Mouse (Mus musculus): ENCODE measurements around the gene Pcdh7. TPM values are rescaled to one million over a fixed set of nuclear protein-coding genes. Genes with fewer than 3 reads are reported as not detected.

Gene Pcdh7
- polyA plus RNA-seq, 1 experiment from 2014 or later: 6.5 TPM

- Histone ChIP-seq H3K9ac (ENCODE audit: low read depth, low read length) (no peak overlapping the region), H3K9me3 (ENCODE audit: control insufficient read depth, low read length) (no peaks in the 10 kb centered on the region), H3K36me3 (ENCODE audit: control insufficient read depth, insufficient read depth, low read length) (no peaks in the 10 kb centered on the region), H3K4me3 (ENCODE audit: low read length) (no peak overlapping the region), H3K4me1 (ENCODE audit: control insufficient read depth, insufficient read depth, low read length) (no peaks in the 10 kb centered on the region), H3K27ac (ENCODE audit: low read depth, low read length) (no peak overlapping the region), H3K4me2 (replicated peaks; ENCODE audit: low read depth, low read length) (no peak overlapping the region), H3K27me3 (ENCODE audit: control insufficient read depth, insufficient read depth, low read length) (no peaks in the 10 kb centered on the region)
- 51% methylated on average over 3 of the region's 3 CpGs for WGBS
- no peak for ATAC-seq (ENCODE audit: low FRiP score, low TSS enrichment)
Observed at GRCm38 (mm10) chr5:57945419-57945818, 227.7 kb downstream of the Pcdh7 start.

GRCm38 (mm10) chr5:57959317-57959716 is 241.6 kb downstream of the Pcdh7 start:
- H3K4me3 ChIP-seq (ENCODE audit: low read length): no peak overlapping the region

GRCm38 (mm10) chr5:57963792-57964191 is 246.0 kb downstream of the Pcdh7 start:
- H3K4me2 ChIP-seq (replicated peaks; ENCODE audit: low read depth, low read length): no peak overlapping the region
- no peaks in the 10 kb centered on the region for H3K4me1 ChIP-seq (ENCODE audit: control insufficient read depth, insufficient read depth, low read length)
- H3K27ac ChIP-seq (ENCODE audit: low read depth, low read length): no peak overlapping the region
- no peaks in the 10 kb centered on the region for H3K27me3 ChIP-seq (ENCODE audit: control insufficient read depth, insufficient read depth, low read length)
- no peak overlapping the region for H3K4me3 ChIP-seq (ENCODE audit: low read length)
- whole genome bisulfite sequencing: 81% methylated on average over 4 of the region's 4 CpGs
- no peak overlapping the region for H3K9ac ChIP-seq (ENCODE audit: low read depth, low read length)
- ATAC-seq (ENCODE audit: low FRiP score, low TSS enrichment): no peak
- H3K9me3 ChIP-seq (ENCODE audit: control insufficient read depth, low read length): no peaks in the 10 kb centered on the region
- H3K36me3 ChIP-seq (ENCODE audit: control insufficient read depth, insufficient read depth, low read length): no peaks in the 10 kb centered on the region

More at GRCm38 (mm10) chr5:57959317-57959716, 241.6 kb downstream of the Pcdh7 start:
- no peaks in the 10 kb centered on the region for H3K4me1 ChIP-seq (ENCODE audit: control insufficient read depth, insufficient read depth, low read length)
- H3K36me3 ChIP-seq (ENCODE audit: control insufficient read depth, insufficient read depth, low read length): no peaks in the 10 kb centered on the region
- H3K9ac ChIP-seq (ENCODE audit: low read depth, low read length): no peak overlapping the region
- H3K4me2 ChIP-seq (replicated peaks; ENCODE audit: low read depth, low read length): no peak overlapping the region
- no peak overlapping the region for H3K27ac ChIP-seq (ENCODE audit: low read depth, low read length)
- H3K9me3 ChIP-seq (ENCODE audit: control insufficient read depth, low read length): no peaks in the 10 kb centered on the region
- WGBS: 60% methylated on average over 1 of the region's 1 CpGs
- ATAC-seq (ENCODE audit: low FRiP score, low TSS enrichment): no peak
- H3K27me3 ChIP-seq (ENCODE audit: control insufficient read depth, insufficient read depth, low read length): no peaks in the 10 kb centered on the region

- H3K9me3 ChIP-seq (ENCODE audit: control insufficient read depth, low read length): no peaks in the 10 kb centered on the region
- no peaks in the 10 kb centered on the region for H3K4me1 ChIP-seq (ENCODE audit: control insufficient read depth, insufficient read depth, low read length)
- H3K4me2 ChIP-seq (replicated peaks; ENCODE audit: low read depth, low read length): no peak overlapping the region
- H3K27ac ChIP-seq (ENCODE audit: low read depth, low read length): no peak overlapping the region
- H3K36me3 ChIP-seq (ENCODE audit: control insufficient read depth, insufficient read depth, low read length): no peaks in the 10 kb centered on the region
- no peaks in the 10 kb centered on the region for H3K27me3 ChIP-seq (ENCODE audit: control insufficient read depth, insufficient read depth, low read length)
- ATAC-seq (ENCODE audit: low FRiP score, low TSS enrichment): no peak
- no peak overlapping the region for H3K4me3 ChIP-seq (ENCODE audit: low read length)
- H3K9ac ChIP-seq (ENCODE audit: low read depth, low read length): no peak overlapping the region
- 90% methylated on average over 4 of the region's 4 CpGs for WGBS
Observed at GRCm38 (mm10) chr5:57964201-57964600, 246.4 kb downstream of the Pcdh7 start.

GRCm38 (mm10) chr5:57993584-57993983 is 275.8 kb downstream of the Pcdh7 start:
- Histone ChIP-seq H3K9ac (ENCODE audit: low read depth, low read length) (no peak overlapping the region), H3K9me3 (ENCODE audit: control insufficient read depth, low read length) (no peaks in the 10 kb centered on the region), H3K27ac (ENCODE audit: low read depth, low read length) (no peak overlapping the region), H3K36me3 (ENCODE audit: control insufficient read depth, insufficient read depth, low read length) (no peaks in the 10 kb centered on the region), H3K4me2 (replicated peaks; ENCODE audit: low read depth, low read length) (no peak overlapping the region), H3K27me3 (ENCODE audit: control insufficient read depth, insufficient read depth, low read length) (no peaks in the 10 kb centered on the region), H3K4me3 (ENCODE audit: low read length) (no peak overlapping the region), H3K4me1 (ENCODE audit: control insufficient read depth, insufficient read depth, low read length) (no peaks in the 10 kb centered on the region)
- WGBS: 88% methylated on average over 2 of the region's 2 CpGs
- ATAC-seq (ENCODE audit: low FRiP score, low TSS enrichment): no peak

- no peak for ATAC-seq (ENCODE audit: low FRiP score, low TSS enrichment)
- Histone ChIP-seq H3K36me3 (ENCODE audit: control insufficient read depth, insufficient read depth, low read length) (no peaks in the 10 kb centered on the region), H3K4me3 (ENCODE audit: low read length) (no peak overlapping the region), H3K4me1 (ENCODE audit: control insufficient read depth, insufficient read depth, low read length) (no peaks in the 10 kb centered on the region), H3K27me3 (ENCODE audit: control insufficient read depth, insufficient read depth, low read length) (no peaks in the 10 kb centered on the region), H3K4me2 (replicated peaks; ENCODE audit: low read depth, low read length) (no peak overlapping the region), H3K9ac (ENCODE audit: low read depth, low read length) (no peak overlapping the region), H3K9me3 (ENCODE audit: control insufficient read depth, low read length) (no peaks in the 10 kb centered on the region), H3K27ac (ENCODE audit: low read depth, low read length) (no peak overlapping the region)
- WGBS: 73% methylated on average over 2 of the region's 2 CpGs
Observed at GRCm38 (mm10) chr5:58021331-58021730, 303.6 kb downstream of the Pcdh7 start.

- Histone ChIP-seq H3K27ac (ENCODE audit: low read depth, low read length) (no peak overlapping the region), H3K4me1 (ENCODE audit: control insufficient read depth, insufficient read depth, low read length) (no peaks in the 10 kb centered on the region), H3K4me3 (ENCODE audit: low read length) (no peak overlapping the region), H3K27me3 (ENCODE audit: control insufficient read depth, insufficient read depth, low read length) (no peaks in the 10 kb centered on the region), H3K4me2 (replicated peaks; ENCODE audit: low read depth, low read length) (no peak overlapping the region), H3K9ac (ENCODE audit: low read depth, low read length) (no peak overlapping the region), H3K9me3 (ENCODE audit: control insufficient read depth, low read length) (no peaks in the 10 kb centered on the region), H3K36me3 (ENCODE audit: control insufficient read depth, insufficient read depth, low read length) (no peaks in the 10 kb centered on the region)
- no peak for ATAC-seq (ENCODE audit: low FRiP score, low TSS enrichment)
- WGBS: 82% methylated on average over 7 of the region's 7 CpGs
Observed at GRCm38 (mm10) chr5:58025123-58025522, 307.4 kb downstream of the Pcdh7 start.

GRCm38 (mm10) chr5:58025759-58026158 is 308.0 kb downstream of the Pcdh7 start:
- H3K4me3 ChIP-seq (ENCODE audit: low read length): no peak overlapping the region
- WGBS: 36% methylated on average over 8 of the region's 8 CpGs
- no peak overlapping the region for H3K4me2 ChIP-seq (replicated peaks; ENCODE audit: low read depth, low read length)
- no peaks in the 10 kb centered on the region for H3K9me3 ChIP-seq (ENCODE audit: control insufficient read depth, low read length)
- no peaks in the 10 kb centered on the region for H3K27me3 ChIP-seq (ENCODE audit: control insufficient read depth, insufficient read depth, low read length)
- H3K4me1 ChIP-seq (ENCODE audit: control insufficient read depth, insufficient read depth, low read length): no peaks in the 10 kb centered on the region
- no peak for ATAC-seq (ENCODE audit: low FRiP score, low TSS enrichment)
- no peak overlapping the region for H3K9ac ChIP-seq (ENCODE audit: low read depth, low read length)
- H3K27ac ChIP-seq (ENCODE audit: low read depth, low read length): no peak overlapping the region
- H3K36me3 ChIP-seq (ENCODE audit: control insufficient read depth, insufficient read depth, low read length): no peaks in the 10 kb centered on the region

- Histone ChIP-seq H3K27me3 (ENCODE audit: control insufficient read depth, insufficient read depth, low read length) (no peaks in the 10 kb centered on the region), H3K4me1 (ENCODE audit: control insufficient read depth, insufficient read depth, low read length) (no peaks in the 10 kb centered on the region), H3K27ac (ENCODE audit: low read depth, low read length) (no peak overlapping the region), H3K36me3 (ENCODE audit: control insufficient read depth, insufficient read depth, low read length) (no peaks in the 10 kb centered on the region), H3K4me3 (ENCODE audit: low read length) (no peak overlapping the region), H3K4me2 (replicated peaks; ENCODE audit: low read depth, low read length) (no peak overlapping the region), H3K9me3 (ENCODE audit: control insufficient read depth, low read length) (no peaks in the 10 kb centered on the region), H3K9ac (ENCODE audit: low read depth, low read length) (no peak overlapping the region)
- WGBS: 68% methylated on average over 3 of the region's 3 CpGs
- no peak for ATAC-seq (ENCODE audit: low FRiP score, low TSS enrichment)
Observed at GRCm38 (mm10) chr5:58039875-58040274, 322.1 kb downstream of the Pcdh7 start.

GRCm38 (mm10) chr5:58044216-58044615 is 326.4 kb downstream of the Pcdh7 start:
- Histone ChIP-seq H3K9me3 (ENCODE audit: control insufficient read depth, low read length) (no peaks in the 10 kb centered on the region), H3K4me1 (ENCODE audit: control insufficient read depth, insufficient read depth, low read length) (no peaks in the 10 kb centered on the region), H3K27ac (ENCODE audit: low read depth, low read length) (no peak overlapping the region), H3K4me2 (replicated peaks; ENCODE audit: low read depth, low read length) (no peak overlapping the region), H3K4me3 (ENCODE audit: low read length) (no peak overlapping the region), H3K27me3 (ENCODE audit: control insufficient read depth, insufficient read depth, low read length) (no peaks in the 10 kb centered on the region), H3K36me3 (ENCODE audit: control insufficient read depth, insufficient read depth, low read length) (no peaks in the 10 kb centered on the region), H3K9ac (ENCODE audit: low read depth, low read length) (no peak overlapping the region)
- 76% methylated on average over 4 of the region's 4 CpGs for WGBS
- ATAC-seq (ENCODE audit: low FRiP score, low TSS enrichment): no peak

All from kidney, embryonic 14.5 days (tissue).